Mouse (Mus musculus) layer of hippocampus, adult 18-20 months (tissue): ENCODE results near the gene Sumo1. TPM values are rescaled to one million over a fixed set of nuclear protein-coding genes. Genes with fewer than 3 reads are reported as not detected.
A peak's percentile ranks its signal among the peaks of the same experiment; 100 is the strongest.

Experiments used
- DNase-seq, 2 experiments: peaks; one replicate each; pipeline ENCODE4 v3.0.0; 2022; ENCODE audit warnings: low spot score in 2 of 2
- total RNA-seq, 2 experiments: library from RNA; stranded (reverse); gene quantifications; 2 replicates each; pipeline ENCODE4 v1.2.3; 2021

Sumo1 gene
- total RNA-seq, 2 experiments from 2014 or later = 117 to 119 TPM

DNA sequence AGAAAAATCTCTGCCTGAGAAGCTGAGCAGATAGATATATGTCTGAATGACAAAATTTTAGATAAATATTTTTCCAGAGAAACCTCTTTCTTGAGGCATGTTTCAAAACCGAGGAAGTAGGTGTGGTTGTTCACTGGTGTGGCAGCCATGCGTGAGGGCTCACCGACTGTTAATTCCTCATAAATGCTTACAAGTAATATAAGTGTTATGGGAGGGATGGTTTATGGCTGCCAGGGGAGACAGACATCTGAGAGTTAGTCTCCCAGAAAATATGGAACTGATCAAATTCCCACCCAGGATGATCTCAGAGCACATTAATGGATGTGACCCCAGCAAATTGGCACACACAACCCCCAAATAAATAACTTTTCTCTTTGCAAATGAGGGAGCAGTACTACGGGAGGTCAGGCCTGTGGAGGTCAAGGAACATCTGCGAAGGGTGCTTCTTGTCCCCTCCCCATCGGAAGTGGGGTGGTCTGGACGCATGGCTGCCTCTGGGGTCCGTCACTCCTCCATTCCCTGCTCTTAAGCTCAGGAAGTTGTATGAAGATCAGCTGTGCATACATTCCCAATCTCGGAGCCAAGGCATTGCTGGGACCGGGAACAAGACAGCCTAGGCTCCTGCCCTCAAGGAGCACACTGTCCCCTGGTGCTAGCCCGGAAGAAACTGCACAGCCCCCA is 75.9 kb downstream of the Sumo1 start:
- no peak for DNase-seq

DNA sequence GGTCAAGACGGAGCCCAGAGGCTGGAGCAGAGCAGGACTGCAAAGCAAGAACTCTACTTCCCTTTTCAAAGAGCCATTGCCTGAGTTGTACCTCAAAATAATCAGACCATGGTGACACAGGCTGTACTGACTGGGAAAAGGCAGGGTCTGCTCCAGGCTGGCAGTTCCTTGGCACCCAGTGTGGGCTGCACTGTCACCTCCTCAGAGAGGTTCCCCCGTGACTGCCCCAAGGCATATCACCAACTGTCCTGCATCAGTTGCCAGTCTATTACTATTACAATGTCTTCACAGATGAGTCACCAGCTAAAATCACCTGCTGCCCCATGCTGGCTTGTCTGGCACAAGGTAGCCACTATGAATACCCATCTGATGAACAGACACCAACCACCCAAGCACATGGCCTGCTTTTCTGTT is 77.0 kb downstream of the Sumo1 start:
- no peak for DNase-seq

DNA sequence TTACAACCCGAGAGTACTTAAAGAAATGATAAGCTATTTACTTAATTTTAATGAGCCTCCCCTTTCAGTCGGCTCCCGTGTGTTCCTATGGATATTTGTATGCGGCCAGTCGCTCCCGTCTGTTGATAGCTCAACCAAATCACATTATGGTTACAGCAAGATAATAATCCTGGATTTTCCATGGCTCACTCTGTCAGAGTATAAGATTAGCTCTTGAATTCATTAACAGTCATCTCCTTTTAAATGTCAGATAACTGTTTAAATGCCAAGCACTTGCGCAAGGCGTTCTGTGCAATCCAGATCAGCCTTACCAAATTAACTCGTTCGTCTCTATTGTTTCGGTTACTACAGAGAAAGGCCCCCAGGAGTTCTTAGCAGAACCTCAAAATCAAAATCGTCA is 77.8 kb downstream of the Sumo1 start:
- peak in 1 of 2 experiments; percentile 60 for DNase-seq

DNA sequence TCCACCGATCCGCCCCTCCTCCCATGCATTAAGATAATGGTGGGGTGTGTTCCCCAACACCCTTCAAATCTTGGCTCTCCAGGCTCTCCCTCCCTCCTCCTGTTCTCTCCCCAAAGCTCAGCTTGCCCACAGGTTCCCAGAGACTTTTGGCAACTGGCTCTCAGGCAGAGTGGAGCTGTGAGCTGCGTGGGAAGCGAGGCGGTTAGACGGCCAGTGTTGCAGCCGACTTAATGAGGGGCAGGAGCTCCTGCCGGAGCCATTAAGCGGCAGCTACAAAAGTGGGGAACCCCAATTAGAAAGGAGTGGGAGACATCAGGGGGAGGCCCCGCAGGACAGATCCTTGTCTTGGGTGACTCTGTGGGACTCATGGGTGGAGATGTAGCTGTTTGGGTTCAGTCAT is 78.3 kb downstream of the Sumo1 start:
- peak; percentile 33 for DNase-seq

DNA sequence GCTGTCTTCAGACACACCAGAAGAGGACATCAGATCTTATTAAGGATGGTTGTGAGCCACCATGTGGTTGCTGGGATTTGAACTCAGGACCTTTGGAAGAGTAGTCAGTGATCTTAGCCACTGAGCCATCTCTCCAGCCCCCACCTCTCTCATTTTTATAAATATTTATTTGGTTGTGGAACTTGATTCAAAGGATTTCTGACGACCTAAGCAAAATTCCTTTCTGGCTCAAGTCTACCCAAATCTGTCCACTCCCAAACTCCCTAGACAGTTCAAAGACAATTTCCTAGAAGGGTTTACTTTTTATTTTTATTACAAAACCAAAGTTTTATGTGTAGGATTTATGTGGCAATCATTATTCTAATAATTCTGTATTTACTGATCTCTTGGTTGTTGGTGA is 81.4 kb downstream of the Sumo1 start:
- DNase-seq = no peak

DNA sequence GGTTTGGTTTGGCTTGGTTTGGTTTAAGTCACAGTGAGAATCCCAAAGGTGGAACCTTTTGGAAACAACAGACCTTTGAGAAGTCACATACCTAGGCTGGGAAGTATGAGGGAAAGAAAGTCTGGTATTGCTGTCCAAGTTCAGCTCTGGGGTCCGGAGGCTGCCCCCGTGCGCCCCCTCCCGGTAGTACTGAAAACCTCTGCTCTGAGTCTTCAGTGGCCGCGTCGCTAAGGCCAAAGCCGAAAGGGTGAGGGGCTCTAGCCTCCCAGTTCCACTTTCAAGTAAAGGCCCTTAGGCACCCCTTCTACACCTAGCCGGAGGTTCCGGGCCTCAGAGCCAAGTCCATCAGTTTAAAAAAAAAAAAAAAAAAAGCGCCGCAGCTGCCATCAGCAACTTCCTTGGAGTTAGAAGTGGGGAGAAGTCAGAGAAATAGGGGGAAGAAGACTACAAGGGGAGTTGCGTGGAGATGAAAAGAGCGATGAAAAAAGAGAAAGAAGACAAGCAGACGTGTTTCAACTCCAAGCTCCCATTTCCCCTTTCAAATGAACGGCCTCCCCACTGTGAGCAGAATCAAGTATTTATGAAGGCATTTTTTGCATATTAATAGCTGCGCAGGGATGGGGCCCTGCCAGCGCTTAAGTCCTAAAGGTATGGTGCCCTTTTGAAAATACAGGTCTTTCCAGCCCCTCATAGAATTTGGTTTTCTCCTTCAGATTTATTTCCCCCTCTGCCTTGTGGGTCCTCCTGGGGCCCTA is 85.8 kb downstream of the Sumo1 start:
- DNase-seq = peak in 1 of 2 experiments; percentile 65

DNA sequence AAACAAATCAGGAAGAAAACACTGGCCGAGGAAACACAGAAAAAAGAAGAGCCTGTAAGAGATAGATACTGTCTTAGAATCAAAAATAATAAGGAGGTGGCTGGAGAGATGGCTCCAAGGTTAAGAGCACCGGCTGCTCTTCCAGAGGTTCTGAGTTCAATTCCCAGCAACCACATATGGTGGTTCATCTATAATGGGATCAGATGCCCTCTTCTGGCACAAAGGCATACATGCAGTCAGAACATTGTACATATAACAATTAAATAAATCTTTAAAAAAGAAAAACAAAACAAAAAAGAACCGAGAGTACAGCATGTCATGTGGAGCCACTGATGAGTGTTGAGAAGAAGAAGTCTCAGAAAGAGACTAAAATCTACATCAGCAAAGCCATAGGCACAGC is 89.8 kb downstream of the Sumo1 start:
- DNase-seq = no peak

DNA sequence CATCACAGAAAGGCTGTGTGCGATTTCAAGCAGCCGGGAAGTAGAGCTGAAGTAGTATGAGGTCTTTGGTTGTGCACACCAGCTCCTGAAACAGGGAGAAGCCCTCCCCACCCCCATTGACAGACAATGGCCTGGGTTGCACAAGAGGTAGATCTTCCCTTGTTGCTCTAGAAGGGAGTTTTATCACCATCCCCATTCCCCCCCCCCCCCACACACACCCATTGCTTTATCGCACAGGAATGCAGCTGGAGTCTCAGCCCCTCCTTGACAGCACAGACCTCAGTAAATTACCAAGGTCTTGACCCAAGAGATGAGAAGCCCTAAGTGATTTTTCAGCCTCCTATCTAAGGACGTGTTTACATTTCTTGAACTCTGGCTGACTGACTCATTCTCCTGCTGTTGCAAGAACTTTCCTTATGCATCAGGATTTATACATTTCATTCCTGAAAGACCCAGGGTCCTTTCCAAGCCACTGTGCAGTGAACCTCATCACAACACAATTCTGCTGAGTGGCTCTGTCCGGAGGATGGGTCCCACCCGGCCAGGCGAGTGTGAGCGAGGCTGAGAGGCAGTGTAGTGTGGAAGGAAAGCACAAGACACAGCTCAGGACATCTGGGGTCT is 90.4 kb downstream of the Sumo1 start:
- DNase-seq = no peak

DNA sequence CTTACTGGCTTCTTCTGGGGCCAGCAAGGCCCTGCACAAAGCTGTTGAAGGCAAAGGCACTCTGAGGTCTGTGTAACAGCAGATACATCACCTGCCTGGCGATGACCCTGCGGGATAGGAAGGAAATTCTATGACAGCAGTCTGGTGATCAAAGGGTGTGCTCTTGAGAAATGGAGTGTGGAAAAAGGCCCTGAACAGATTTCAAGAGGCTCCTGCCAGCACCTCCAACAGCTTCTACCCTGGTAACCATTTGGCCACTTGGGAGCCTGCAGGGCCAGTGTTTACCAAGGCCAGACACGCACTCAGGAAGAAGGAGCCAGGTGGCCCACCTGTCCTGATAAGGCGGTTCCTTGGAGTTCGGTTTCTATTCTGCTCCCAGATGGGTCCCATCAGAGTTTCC is 91.3 kb downstream of the Sumo1 start:
- no peak for DNase-seq

DNA sequence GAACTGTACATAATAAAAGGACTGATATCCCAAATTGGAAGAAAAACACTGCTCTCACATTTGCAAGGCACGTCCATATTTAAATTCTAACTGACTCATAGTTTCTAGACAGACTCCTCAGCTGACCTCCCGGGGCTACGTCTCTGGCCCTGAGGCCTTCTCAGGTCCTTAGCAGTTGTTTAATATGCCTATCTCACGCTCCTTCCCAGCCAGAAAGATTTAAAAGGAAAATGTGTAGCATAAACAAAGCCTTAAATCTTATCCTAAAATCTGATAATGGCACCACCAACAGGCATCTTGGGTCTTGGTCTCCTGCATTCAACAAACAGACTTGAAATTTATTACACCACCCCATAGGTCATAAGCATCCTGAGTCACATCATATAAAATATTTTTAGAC is 91.9 kb downstream of the Sumo1 start:
- DNase-seq = no peak

DNA sequence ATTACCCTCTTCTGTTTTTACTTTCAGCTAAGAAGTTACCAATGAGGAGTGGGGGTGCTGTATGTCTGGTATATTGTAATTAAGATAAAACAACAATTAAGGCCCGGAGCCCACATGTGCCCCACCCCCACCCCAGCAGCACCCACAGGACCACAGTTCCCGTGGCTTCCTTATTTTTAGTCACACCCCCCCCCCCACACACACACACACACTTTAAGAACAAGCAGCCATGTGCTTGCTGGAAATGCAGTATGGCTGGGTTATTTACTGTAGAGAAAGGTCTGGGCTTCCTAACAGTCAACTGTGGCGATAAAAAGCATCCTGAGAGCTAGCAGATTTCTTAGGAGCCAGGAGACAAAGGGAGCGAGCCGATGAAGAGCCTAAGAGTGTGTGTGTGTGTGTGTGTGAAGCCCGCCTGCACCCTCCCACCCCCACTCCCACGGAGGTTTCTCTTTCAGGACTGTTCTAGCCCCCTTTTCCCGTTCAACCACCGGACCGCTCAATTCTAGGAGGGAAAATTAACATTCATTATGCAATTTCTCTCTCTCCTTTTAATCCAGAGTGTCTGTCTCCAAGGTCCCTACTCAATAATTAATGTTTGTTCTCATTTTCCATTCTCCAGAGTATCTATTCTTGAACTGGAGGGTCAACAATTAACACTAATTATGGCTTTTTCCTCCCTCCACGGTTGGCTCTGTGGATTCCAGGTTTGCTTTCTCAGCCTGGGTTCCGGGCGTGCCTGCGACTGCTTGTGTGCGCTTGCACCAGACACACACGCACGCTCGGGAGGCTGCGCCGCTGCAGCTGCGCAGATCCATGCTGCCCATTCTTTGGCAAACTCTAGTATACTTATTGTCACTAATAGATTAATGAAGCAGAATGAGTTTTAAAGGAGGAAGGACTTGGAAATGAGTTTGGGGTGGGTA is 96.1 kb downstream of the Sumo1 start:
- peak; percentile 22 to 61 for DNase-seq

DNA sequence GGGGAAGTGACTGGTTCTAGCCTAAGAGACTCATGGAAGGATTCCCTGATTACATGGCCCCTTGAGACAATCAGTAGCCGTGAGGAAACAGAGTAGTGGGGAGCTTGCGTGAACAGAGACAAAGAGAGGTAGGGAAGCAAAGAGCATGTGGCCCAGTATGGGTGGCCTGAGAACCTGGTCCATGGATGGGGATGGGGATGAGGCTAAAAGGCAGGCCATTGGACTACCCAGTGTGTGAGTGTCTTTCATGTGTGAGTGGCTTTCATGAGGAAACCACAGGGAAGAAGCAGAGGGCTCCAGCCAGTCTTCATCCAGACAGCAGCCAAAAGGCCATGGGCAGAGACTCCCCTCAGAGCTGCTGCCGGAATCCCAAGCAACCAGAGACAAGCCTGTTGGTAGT is 96.8 kb downstream of the Sumo1 start:
- no peak for DNase-seq

DNA sequence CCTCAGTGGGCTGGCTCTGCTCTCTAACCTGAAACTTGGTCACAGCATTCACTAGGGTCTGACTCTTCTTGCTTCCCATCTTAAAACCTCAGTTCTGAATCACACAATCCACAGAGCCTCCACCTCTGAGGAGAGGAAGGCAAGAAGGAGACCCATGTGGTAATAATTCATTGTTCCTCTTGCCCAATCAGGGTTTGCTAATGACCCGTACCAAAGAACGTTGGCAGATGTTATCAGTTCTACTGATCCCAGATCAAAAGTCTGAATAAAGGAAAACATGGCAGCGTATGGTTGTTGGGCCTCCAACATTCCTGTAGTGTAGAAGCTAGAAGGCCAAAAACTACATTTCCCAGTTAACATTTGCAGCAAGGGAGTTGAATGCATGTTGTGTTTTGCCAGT is 99.1 kb downstream of the Sumo1 start:
- no peak for DNase-seq

DNA sequence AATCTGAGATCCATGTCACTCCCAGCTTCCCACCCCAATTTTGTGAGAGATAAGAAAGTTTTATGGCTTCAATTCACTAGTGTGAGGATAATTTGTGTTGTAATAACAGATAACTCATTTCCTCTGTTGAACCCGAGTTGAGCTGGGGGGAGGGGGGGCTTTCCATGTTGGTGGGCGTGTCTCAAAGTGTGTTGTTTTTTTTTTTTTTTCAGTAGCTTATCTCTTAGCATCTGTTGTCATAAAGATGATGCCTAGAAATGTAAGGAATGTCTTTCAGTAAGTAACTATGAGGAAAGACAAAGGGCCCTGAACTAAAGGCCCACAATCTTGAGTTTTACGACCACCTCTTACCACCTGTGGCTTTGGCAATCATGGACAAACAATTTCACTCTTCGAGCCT is 99.9 kb downstream of the Sumo1 start:
- no peak for DNase-seq

DNA sequence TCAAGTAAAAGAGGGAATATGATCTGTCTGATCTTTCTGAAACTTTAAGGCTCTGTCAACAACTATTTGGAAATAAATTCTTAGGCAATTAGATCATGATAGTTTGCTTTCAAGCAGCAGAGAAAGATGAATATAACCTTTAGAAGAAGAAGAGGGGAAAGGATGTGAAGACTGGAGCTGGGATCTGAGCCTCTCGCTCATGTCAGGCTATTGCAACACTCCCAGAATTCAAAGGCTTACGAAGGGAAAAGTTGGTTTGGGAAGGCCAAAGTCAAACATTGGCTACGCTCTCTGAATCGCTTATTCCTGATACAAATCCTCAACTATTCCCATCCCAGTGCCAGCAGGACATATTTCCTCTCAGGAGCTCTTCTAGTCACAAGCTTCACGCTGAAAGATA is 101.3 kb downstream of the Sumo1 start:
- DNase-seq = no peak

DNA sequence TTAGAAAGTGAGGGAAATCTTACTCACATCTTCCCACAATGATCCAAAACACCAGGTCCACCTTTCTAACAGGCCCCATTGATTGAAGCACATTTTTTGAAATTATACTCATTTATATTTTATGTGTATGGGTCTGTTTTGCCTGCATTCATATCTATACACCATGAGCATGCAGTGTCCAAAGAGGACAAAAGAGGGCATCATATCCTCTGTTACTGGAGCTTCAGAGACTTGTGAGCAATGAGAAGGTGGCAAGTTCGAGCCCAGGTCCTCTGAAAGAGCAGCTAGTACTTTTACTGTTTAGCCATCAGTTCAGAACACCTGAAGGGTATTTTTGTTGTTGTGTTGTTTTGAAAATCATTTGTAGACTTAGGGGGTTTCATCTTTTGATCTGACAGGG is 102.4 kb downstream of the Sumo1 start:
- DNase-seq = no peak

DNA sequence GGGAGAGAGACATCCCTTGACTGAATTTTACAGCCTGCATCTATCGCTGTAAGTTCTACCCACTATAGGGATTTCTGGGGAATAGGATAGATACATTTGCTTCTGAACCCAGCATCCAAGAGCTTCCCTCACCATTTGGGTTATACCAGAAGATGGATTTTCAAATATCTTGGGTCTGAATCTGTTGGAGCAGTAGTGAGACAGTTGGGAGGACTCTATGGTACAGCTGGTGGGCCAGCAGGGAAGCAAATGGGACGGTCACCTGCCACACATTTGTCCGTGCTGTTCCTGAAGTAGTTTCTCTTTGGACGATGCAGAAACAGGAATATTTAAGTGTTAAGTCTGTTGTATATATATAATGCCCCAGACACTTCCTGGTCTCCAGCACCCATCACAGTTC is 103.1 kb downstream of the Sumo1 start:
- DNase-seq = no peak

DNA sequence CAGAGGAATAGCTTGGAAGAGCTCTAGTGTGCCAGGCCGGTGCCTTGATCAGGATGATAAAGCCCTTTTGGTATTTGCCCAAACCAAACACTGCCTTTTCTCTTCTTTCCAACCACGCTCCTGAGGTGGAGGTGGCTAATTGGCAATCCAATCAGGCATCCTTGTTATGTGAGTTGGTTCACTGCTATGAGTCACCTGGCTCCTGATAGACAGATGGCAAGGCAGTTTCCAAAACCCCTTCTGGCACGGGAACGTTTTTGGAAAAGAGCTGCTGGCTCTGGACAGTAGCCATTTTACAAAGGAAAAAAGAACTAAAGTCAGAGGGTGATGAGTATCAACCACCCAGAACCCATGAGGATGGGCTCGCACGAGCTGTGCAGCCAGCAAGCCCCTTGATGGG is 103.7 kb downstream of the Sumo1 start:
- DNase-seq = peak; percentile 41 to 67

DNA sequence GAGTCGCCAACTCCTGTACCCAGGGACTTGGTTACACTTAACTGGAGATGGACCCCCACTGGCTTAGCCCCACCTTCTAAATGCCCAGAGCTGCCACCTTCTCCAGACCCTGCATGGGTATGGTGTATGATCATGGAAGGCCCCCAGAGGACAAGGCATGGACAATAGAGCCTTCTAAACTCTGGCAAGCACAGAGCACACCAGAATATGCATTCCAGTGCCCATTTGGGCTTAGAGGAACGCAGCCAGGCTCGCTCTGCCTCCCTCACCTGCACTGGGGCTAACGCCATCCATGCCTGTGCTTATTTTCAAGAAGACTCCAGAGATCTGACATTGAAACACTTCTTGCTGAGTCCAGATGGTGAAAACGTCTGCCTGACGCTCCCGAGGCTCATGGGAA is 104.4 kb downstream of the Sumo1 start:
- no peak for DNase-seq

DNA sequence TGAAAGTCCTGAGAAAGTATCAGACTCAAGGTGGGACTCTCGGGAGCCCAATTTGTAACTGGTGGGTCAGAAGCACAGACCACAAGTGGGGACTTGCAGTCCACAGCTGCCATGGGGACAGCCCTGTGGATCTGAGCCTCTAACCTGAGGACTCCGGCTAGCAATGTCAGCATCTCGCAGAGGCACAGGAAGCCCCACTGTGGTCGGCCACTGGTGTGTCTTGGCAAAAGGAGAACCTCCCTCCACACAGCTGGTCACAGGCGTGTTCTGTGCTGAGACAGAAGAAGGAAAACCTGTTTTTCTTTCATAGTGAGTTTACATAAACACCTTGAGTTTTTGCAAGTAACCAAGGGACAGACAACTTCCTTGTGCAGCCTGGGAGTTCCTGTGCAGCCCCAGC is 104.8 kb downstream of the Sumo1 start:
- DNase-seq = no peak

DNA sequence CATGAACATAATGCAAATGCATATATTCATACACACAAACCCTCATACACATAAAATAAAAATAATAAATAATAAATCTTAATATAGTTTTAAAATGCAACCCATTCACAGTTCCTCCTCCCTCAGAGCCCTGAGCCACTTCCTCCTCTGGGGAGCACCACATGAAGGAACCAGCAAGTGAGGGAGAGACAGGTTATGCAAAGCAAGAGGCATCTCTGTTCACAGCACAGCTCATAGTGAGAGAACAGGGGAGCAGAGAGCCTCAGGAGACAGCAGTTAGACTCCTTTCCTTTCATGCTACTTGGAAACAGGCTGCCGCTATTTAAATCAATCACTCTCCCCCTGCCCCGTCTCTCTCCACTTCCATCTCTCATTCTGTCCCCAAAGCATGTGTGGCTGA is 107.1 kb downstream of the Sumo1 start:
- no peak for DNase-seq

DNA sequence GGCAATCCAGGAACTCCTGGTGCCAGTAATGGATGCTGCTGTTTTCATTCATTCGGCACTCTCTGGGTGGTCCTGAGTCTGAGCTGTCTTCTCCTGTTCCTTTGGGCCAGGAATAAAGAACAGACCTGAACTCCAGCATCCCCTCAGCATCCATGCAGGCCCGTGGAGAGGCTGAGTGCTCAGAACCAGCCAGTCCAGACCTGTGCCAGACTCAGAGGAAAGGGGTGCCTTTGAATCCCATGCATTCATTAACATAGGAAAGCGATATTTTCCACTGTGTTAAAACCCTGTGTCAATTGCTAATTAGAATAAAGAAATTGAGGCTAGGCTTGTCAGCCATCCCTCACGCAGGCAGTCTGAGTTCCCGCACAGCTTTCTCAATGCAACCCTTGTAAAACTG is 116.9 kb downstream of the Sumo1 start:
- DNase-seq = no peak
